11 mouse cellular contexts compared by ENCODE assay signal in genomic region chr7:131042657-131043056, GRCm38 (mm10). TPM values are rescaled to one million over a fixed set of nuclear protein-coding genes. Genes with fewer than 3 reads are reported as not detected.
DNase-seq lines count a peak whose midpoint lies in the region; ATAC-seq and TF ChIP-seq lines count a peak whose summit lies in the region.
"Had no signal": no experiment of that assay in that cellular context is flagged by ENCODE, and none has a peak within 500 bp of the region (broad histone marks: within the 10 kb centered on the region; RNA-seq: fewer than 3 reads in every experiment).

No protein-coding gene starts in this region.

- DNase-seq in heart, postnatal 0 days (ENCODE audit: low spot score): no peak
- DNase-seq in lung, adult 2 months: no peak
- no peak for DNase-seq in lung, adult 18-20 months
- DNase-seq in ZHBTc4 (ENCODE audit: low read depth, low spot score): peak; percentile 10
- peak; percentile 45 for DNase-seq in naive thymus-derived CD4-positive, alpha-beta T cell, adult 2 months (ENCODE audit: low read depth)
- no peak for DNase-seq in forebrain, embryonic 11.5 days (ENCODE audit: low spot score)
- no peak for DNase-seq in spleen, postnatal 4 days (ENCODE audit: low spot score in 2 of 2)
- DNase-seq: adrenal gland, postnatal 36 days; kidney, postnatal 10 days had no signal

- H3K27ac ChIP-seq in heart, postnatal 0 days (ENCODE audit: low read depth): no peak overlapping the region
- H3K27ac ChIP-seq in heart, embryonic 12.5 days (ENCODE audit: poor library complexity, severe bottlenecking): no peak overlapping the region
- no peak overlapping the region for H3K27ac ChIP-seq in forebrain, embryonic 11.5 days (ENCODE audit: low read depth, low read length)

- TF ChIP-seq EP300 in heart, postnatal 0 days (IDR thresholded peaks at IDR 0.05; ENCODE audit: low read depth): no peak

- H3K4me3 ChIP-seq in heart, postnatal 0 days (ENCODE audit: low read depth, low read length): no peak overlapping the region
- H3K4me3 ChIP-seq in heart, embryonic 12.5 days: no peak overlapping the region
- H3K4me3 ChIP-seq in lung, adult 2 months (replicated peaks; ENCODE audit: extremely low read depth, low read depth, low read length): no peak overlapping the region
- H3K4me3 ChIP-seq in forebrain, embryonic 11.5 days (ENCODE audit: low read depth, low read length): no peak overlapping the region

- TF ChIP-seq POLR2A in lung, adult 2 months (IDR thresholded peaks at IDR 0.05; ENCODE audit: borderline replicate concordance, extremely low read depth, low read depth, low read length): no peak

- H3K4me1 ChIP-seq in heart, postnatal 0 days (ENCODE audit: control insufficient read depth, insufficient read depth): no peaks in the 10 kb centered on the region
- H3K4me1 ChIP-seq in heart, embryonic 12.5 days (replicated peaks): peaks cover 6% of the 10 kb centered on the region
- no peaks in the 10 kb centered on the region for H3K4me1 ChIP-seq in lung, adult 2 months (ENCODE audit: control insufficient read depth, insufficient read depth, low read length)
- no peaks in the 10 kb centered on the region for H3K4me1 ChIP-seq in forebrain, embryonic 11.5 days (replicated peaks; ENCODE audit: control insufficient read depth, insufficient read depth, low read length)

- ATAC-seq in heart, postnatal 0 days (ENCODE audit: insufficient read depth, low read depth): peak; percentile 64; the same call in 1 of the 2 replicates
- no peak for ATAC-seq in heart, embryonic 12.5 days (ENCODE audit: insufficient number of reproducible peaks, low FRiP score)
- no peak for ATAC-seq in forebrain, embryonic 11.5 days (replicated peaks; ENCODE audit: low FRiP score)

- no peaks in the 10 kb centered on the region for H3K36me3 ChIP-seq in heart, postnatal 0 days (replicated peaks; ENCODE audit: control insufficient read depth, insufficient read depth, low read length)
- H3K36me3 ChIP-seq in heart, embryonic 12.5 days: no peaks in the 10 kb centered on the region
- H3K36me3 ChIP-seq in forebrain, embryonic 11.5 days (ENCODE audit: control insufficient read depth, insufficient read depth, low read length): no peaks in the 10 kb centered on the region

- no peak overlapping the region for H3K9ac ChIP-seq in heart, postnatal 0 days (replicated peaks; ENCODE audit: low read depth, low read length)
- H3K9ac ChIP-seq in heart, embryonic 12.5 days: no peak overlapping the region
- H3K9ac ChIP-seq in forebrain, embryonic 11.5 days (ENCODE audit: low read length): no peak overlapping the region

- peak; percentile 46 for TF ChIP-seq CTCF in heart, postnatal 0 days (IDR thresholded peaks at IDR 0.05; ENCODE audit: low read depth)
- TF ChIP-seq CTCF in lung, adult 2 months (IDR thresholded peaks at IDR 0.05; ENCODE audit: insufficient read depth, low read length): peak; percentile 67

- WGBS in heart, postnatal 0 days: 59% methylated on average over 1 of the region's 1 CpGs
- WGBS in heart, embryonic 12.5 days: 45% methylated on average over 1 of the region's 1 CpGs
- WGBS in lung, adult 2 months: 60% methylated on average over 1 of the region's 1 CpGs
- 58% methylated on average over 1 of the region's 1 CpGs for WGBS in forebrain, embryonic 11.5 days

- H3K9me3 ChIP-seq in heart, postnatal 0 days (replicated peaks; ENCODE audit: control insufficient read depth, low read length): no peaks in the 10 kb centered on the region
- no peaks in the 10 kb centered on the region for H3K9me3 ChIP-seq in heart, embryonic 12.5 days (replicated peaks)
- H3K9me3 ChIP-seq in forebrain, embryonic 11.5 days (ENCODE audit: control insufficient read depth, low read length): no peaks in the 10 kb centered on the region

- no peak overlapping the region for H3K4me2 ChIP-seq in heart, postnatal 0 days (ENCODE audit: low read depth, low read length)
- H3K4me2 ChIP-seq in heart, embryonic 12.5 days: no peak overlapping the region
- no peak overlapping the region for H3K4me2 ChIP-seq in forebrain, embryonic 11.5 days (ENCODE audit: low read depth, low read length, severe bottlenecking)

- H3K27me3 ChIP-seq in heart, postnatal 0 days (ENCODE audit: control insufficient read depth, insufficient read depth, low read length): no peaks in the 10 kb centered on the region
- H3K27me3 ChIP-seq in heart, embryonic 12.5 days (replicated peaks): no peaks in the 10 kb centered on the region; the same call in 1 of the 2 replicates
- H3K27me3 ChIP-seq in forebrain, embryonic 11.5 days (ENCODE audit: control insufficient read depth, insufficient read depth, low read length): no peaks in the 10 kb centered on the region

RNA-seq across cellular contexts. Expression of gene Dmbt1, which starts 10.8 kb away (rescaled TPM):
- total RNA-seq in heart, postnatal 0 days (2014; rRNA removed; ENCODE audit: low replicate concordance): not detected in 2 replicates
- polyA plus RNA-seq in heart, postnatal 0 days (2015; fragmentation: Nextera tagmentation; extraction: Ambion mirVana): not detected in 2 replicates
- 0.37 TPM in 1 of 2 replicates, not detected in the other for polyA plus RNA-seq in heart, embryonic 12.5 days (2016; fragmentation: Nextera tagmentation; extraction: Ambion mirVana)
- polyA plus RNA-seq in lung, adult 2 months (2012; rRNA removed): 0.12 and 4.0 TPM in 2 replicates
- not detected in 2 replicates for polyA plus RNA-seq in forebrain, embryonic 11.5 days (2014; fragmentation: Nextera tagmentation; extraction: Ambion mirVana)
- total RNA-seq: adrenal gland, postnatal 36 days had no signal
- polyA plus RNA-seq: heart, embryonic 14.5 days had no signal

Comparison
In these comparisons a context has a peak if more than half of its experiments do, and no peak if none do; other contexts are left out.
1. DNase-seq: peak in ZHBTc4 (single experiment) and naive thymus-derived CD4-positive, alpha-beta T cell, adult 2 months (single experiment); none in heart, postnatal 0 days (single experiment), lung, adult 2 months (single experiment), lung, adult 18-20 months (0 of 2), forebrain, embryonic 11.5 days (single experiment) and spleen, postnatal 4 days (0 of 2).